Mouse (Mus musculus) yolk sac, embryonic 10.5 days (tissue): ENCODE measurements at regions not wholly inside any gene's neighbourhood (a gene's known extent, or its start where the extent isn't known, plus 50 kb on each side); places are given as distances from the start of the nearest gene placed in this dataset.

Experiments
- DNase-seq: peaks from one replicate; pipeline ENCODE4 v3.0.0-alpha.2; 2017; ENCODE audit warnings: low spot score

DNA sequence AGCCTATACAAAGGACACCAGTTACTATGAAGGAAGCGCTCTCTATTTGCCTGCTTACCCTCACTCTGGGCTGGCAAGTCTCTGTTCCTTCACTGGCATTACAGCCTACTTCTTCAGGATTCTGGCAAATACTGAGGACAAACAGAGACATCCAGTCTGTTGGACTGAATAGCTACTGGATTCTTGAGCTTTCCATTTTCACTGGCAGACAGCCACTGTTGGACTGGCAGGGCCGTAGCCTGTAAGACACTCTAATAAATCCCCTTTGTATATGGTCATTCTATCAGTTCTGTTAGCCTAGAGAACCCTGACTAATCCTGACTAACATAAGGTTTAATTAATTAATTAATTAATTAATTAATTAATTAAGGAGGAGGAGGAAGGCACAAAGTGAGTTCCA is 72.4 kb upstream of the Dhrs4 start:
- no peak for DNase-seq
